ENCODE assay signal across 16 mouse cellular contexts in genomic region chr10:43384623-43385022, GRCm38 (mm10).
"Had no signal": no experiment of that assay in that cellular context is flagged by ENCODE, and none has a peak within 500 bp of the region (broad histone marks: within the 10 kb centered on the region; RNA-seq: fewer than 3 reads in every experiment).

No protein-coding gene starts in this region.

- H3K9me3 ChIP-seq: intestine, embryonic 15.5 days; megakaryocyte, embryonic 14.5 days had no signal

- ATAC-seq: intestine, embryonic 15.5 days had no signal

- H3K4me1 ChIP-seq: intestine, embryonic 15.5 days had no signal

- H3K36me3 ChIP-seq: intestine, embryonic 15.5 days had no signal

- H3K4me3 ChIP-seq: intestine, embryonic 15.5 days; layer of hippocampus, adult 2 months; megakaryocyte, embryonic 14.5 days had no signal

- H3K4me2 ChIP-seq: intestine, embryonic 15.5 days; midbrain, embryonic 11.5 days had no signal

- H3K27me3 ChIP-seq: intestine, embryonic 15.5 days; megakaryocyte, embryonic 14.5 days had no signal

- H3K9ac ChIP-seq: intestine, embryonic 15.5 days had no signal

- DNase-seq: kidney, adult 11 months; kidney, adult 9 months; kidney, postnatal 25 days; layer of hippocampus, adult 9-11 months; lung, adult 2 months; midbrain, embryonic 14.5 days; right cerebral cortex, postnatal 4 days; thymus, adult 2 months; thymus, postnatal 14 days had no signal

- H3K27ac ChIP-seq: intestine, embryonic 15.5 days; kidney, postnatal 0 days; layer of hippocampus, adult 2 months; macrophage; stomach, postnatal 0 days had no signal
